ENCODE assay signal across 15 mouse cellular contexts in the genomic region with DNA sequence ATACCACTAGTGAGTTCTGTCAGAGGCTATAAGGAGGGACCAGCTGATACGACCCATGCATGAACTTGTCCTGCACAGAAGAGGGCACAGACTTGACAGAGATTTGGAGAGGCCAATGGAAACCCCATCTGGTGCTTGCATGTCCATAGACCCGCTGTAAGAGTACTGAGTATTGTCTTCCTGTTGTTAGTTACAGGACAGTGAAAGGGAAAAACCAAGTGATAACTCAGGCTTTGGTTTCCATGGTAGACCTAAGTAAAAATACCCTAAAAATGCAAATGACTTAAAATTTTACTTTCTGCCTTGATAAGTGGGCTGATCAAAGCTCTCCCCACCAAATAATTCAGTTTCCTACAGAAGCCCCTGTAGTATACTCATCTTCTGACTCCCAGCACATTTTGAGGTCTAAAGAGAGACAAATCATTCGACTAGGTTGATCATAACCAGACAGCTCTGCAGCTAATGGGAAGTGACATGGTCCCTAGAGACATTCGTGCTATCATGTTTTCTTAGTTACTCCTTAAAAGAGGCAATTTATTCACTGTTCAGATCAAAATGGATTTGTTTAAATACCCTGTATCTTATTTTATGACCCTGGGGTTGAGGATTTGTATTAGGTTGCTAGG.
"Had no signal": no experiment of that assay in that cellular context is flagged by ENCODE, and none has a peak within 500 bp of the region (broad histone marks: within the 10 kb centered on the region; RNA-seq: fewer than 3 reads in every experiment).

No protein-coding gene starts in this region.

- H3K36me3 ChIP-seq: limb, embryonic 10.5 days; liver, embryonic 15.5 days; midbrain, embryonic 13.5 days; stomach, embryonic 15.5 days had no signal

- DNase-seq: kidney, adult 2 months; kidney, postnatal 25 days; lung, adult 2 months; lung, postnatal 36 days; right cerebral cortex, postnatal 25 days; thymus, adult 2 months; thymus, postnatal 36 days had no signal

- H3K4me3 ChIP-seq: left cerebral cortex, adult 2 months; limb, embryonic 10.5 days; liver, embryonic 15.5 days; midbrain, embryonic 13.5 days; myocyte; stomach, embryonic 15.5 days had no signal

- H3K4me1 ChIP-seq: limb, embryonic 10.5 days; liver, embryonic 15.5 days; stomach, embryonic 15.5 days had no signal

- H3K4me2 ChIP-seq: liver, embryonic 11.5 days; liver, embryonic 15.5 days; midbrain, embryonic 13.5 days; stomach, embryonic 15.5 days had no signal

- H3K27me3 ChIP-seq: liver, embryonic 15.5 days; midbrain, embryonic 13.5 days; stomach, embryonic 15.5 days had no signal

- ATAC-seq: lung, postnatal 0 days; midbrain, embryonic 13.5 days had no signal

- H3K9me3 ChIP-seq: limb, embryonic 10.5 days; liver, embryonic 15.5 days; midbrain, embryonic 13.5 days; stomach, embryonic 15.5 days had no signal

- H3K9ac ChIP-seq: liver, embryonic 15.5 days; midbrain, embryonic 13.5 days; stomach, embryonic 15.5 days had no signal

- H3K27ac ChIP-seq: left cerebral cortex, adult 2 months; limb, embryonic 10.5 days; liver, embryonic 15.5 days; midbrain, embryonic 13.5 days; stomach, embryonic 15.5 days had no signal
